Mouse (Mus musculus): ENCODE measurements around the gene Btbd35f7. TPM values are rescaled to one million over a fixed set of nuclear protein-coding genes. Genes with fewer than 3 reads are reported as not detected.
"Not testable (repeated sequence)": the region's sequence is repeated elsewhere in the genome, so short reads cannot be mapped to it uniquely, and the experiment has no call there.

Gene Btbd35f7
- not detected in 2 replicates for polyA plus RNA-seq (2015; fragmentation: Nextera tagmentation; extraction: Ambion mirVana)

DNA sequence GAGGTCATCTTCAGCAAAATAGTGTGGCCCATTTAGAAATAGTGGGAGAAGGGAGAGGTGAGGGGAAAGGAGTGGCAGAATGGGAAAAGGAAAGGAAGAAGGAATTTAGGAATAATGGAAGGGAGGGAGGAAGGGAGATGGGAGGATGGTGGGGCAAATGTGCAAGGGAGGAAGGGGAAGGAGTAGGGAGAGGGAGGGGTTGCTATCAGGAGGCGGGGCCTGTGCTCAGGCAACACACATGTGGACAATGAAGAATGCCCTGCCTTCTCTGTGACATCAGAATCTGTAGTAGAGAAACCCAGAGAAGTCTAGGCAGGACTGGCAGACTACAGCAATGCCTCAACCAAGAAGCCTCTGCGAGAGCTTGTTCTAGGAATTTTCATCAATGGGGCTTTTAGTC lies at the start of gene Btbd35f7:
Gene Btbd35f7 (plus strand): TSS at position 301 of the 400 bp plus-strand sequence.
- not testable (repeated sequence) for H3K9me3 ChIP-seq (ENCODE audit: low read length); H3K4me2 ChIP-seq (ENCODE audit: low read depth, low read length); H3K27me3 ChIP-seq (ENCODE audit: insufficient read depth, low read length); H3K4me1 ChIP-seq (ENCODE audit: insufficient read depth); H3K9ac ChIP-seq (replicated peaks); DNase-seq; H3K4me3 ChIP-seq (ENCODE audit: low read depth, low read length); H3K36me3 ChIP-seq (replicated peaks; ENCODE audit: insufficient read depth, low read length); ATAC-seq; H3K27ac ChIP-seq (ENCODE audit: low read depth)
- WGBS (ENCODE audit: insufficient replicate concordance) = no CpG with 5 or more reads among the region's 2 CpGs

Other genes starting within 250 kb of the Btbd35f7 start
- gene Mycs, start 199.8 kb upstream of the Btbd35f7 start, polyA plus RNA-seq (2015; fragmentation: Nextera tagmentation; extraction: Ambion mirVana) = not detected in 2 replicates

All from liver, postnatal 0 days (tissue).